Mouse (Mus musculus) liver, embryonic 14.5 days (tissue): ENCODE measurements around the gene Tomm7. TPM values are rescaled to one million over a fixed set of nuclear protein-coding genes. Genes with fewer than 3 reads are reported as not detected.
"Not testable (repeated sequence)": the region's sequence is repeated elsewhere in the genome, so short reads cannot be mapped to it uniquely, and the experiment has no call there.

ENCODE experiments used
- ATAC-seq: fragments of 200-750 bp; cut with Nextera tagmentation; 2 replicates; pipeline ENCODE4 v1.8.0; 2017; ENCODE audit warnings: moderate number of reproducible peaks, mild to moderate bottlenecking, moderate library complexity; ENCODE audit not compliant: insufficient read depth
- DNase-seq, 3 experiments: peaks; one replicate each; pipeline ENCODE4 v3.0.0-alpha.2; 2012 to 2013; ENCODE audit warnings: low read depth in 3 of 3, low spot score in 3 of 3
- H3K27ac ChIP-seq: fragments of 300-500 bp; sonication (generic); 2 replicates; pipeline ENCODE4 v1.5.1; 2014; ENCODE audit warnings: moderate library complexity, mild to moderate bottlenecking, control low read depth, inconsistent platforms
- H3K27me3 ChIP-seq: fragments of 300-500 bp; sonication (generic); 2 replicates; pipeline ENCODE4 v1.6.1; 2014; ENCODE audit warnings: mild to moderate bottlenecking, low read length, moderate library complexity; ENCODE audit not compliant: control insufficient read depth, insufficient read depth
- H3K36me3 ChIP-seq: fragments of 300-500 bp; sonication (generic); replicated peaks from 2 replicates; pipeline ENCODE4 v1.6.1; 2014; ENCODE audit warnings: low read depth; ENCODE audit not compliant: control insufficient read depth, insufficient read depth
- H3K4me1 ChIP-seq, 2 experiments: fragments of 200-500 bp in 1 of 2; fragments of 300-500 bp in 1 of 2; sonication (generic) in 1 of 2; replicated peaks; 2 replicates each; pipeline ENCODE4 v1.6.1; 2012 to 2014; ENCODE audit warnings: antibody characterized with exemption in 1 of 2, inconsistent platforms in 1 of 2, low read length in 1 of 2; ENCODE audit not compliant: control insufficient read depth in 2 of 2, insufficient read depth in 2 of 2
- H3K4me2 ChIP-seq: fragments of 300-500 bp; sonication (generic); 2 replicates; pipeline ENCODE4 v1.6.1; 2014; ENCODE audit warnings: low read depth, mild to moderate bottlenecking, control low read depth, moderate library complexity
- H3K4me3 ChIP-seq, 2 experiments: fragments of 200-500 bp in 1 of 2; fragments of 300-500 bp in 1 of 2; sonication (generic) in 1 of 2; 2 replicates each; pipeline ENCODE4 v1.5.1; 2012 to 2014; ENCODE audit warnings: low read depth in 2 of 2, low read length in 2 of 2, mild to moderate bottlenecking in 2 of 2, control low read depth in 1 of 2, inconsistent platforms in 1 of 2, moderate library complexity in 1 of 2; ENCODE audit not compliant: insufficient read depth in 1 of 2
- H3K9ac ChIP-seq: fragments of 300-500 bp; sonication (generic); replicated peaks from 2 replicates; pipeline ENCODE4 v1.6.1; 2014; ENCODE audit warnings: mild to moderate bottlenecking, control low read depth, moderate library complexity
- H3K9me3 ChIP-seq: fragments of 300-500 bp; sonication (generic); 2 replicates; pipeline ENCODE4 v1.6.1; 2016; ENCODE audit warnings: low read length, mixed read lengths; ENCODE audit not compliant: control insufficient read depth
- CTCF ChIP-seq: IDR thresholded peaks from 2 replicates; pipeline ENCODE4 v1.5.1; 2016; ENCODE audit warnings: antibody characterized with exemption, low read depth, control low read depth
- EP300 ChIP-seq: IDR thresholded peaks from 2 replicates; pipeline ENCODE4 v1.6.1; 2016; ENCODE audit warnings: antibody characterized with exemption, low read depth
- WGBS: fragments of 180-500 bp; shearing (Covaris S2); extraction: QIAGEN DNeasy Blood & Tissue Kit; methylation state at CpG from one replicate; pipeline ENCODE4 v1.1.7; 2014; ENCODE audit not compliant: insufficient replicate concordance; 5-methylcytosine and 5-hydroxymethylcytosine counted together
- polyA plus RNA-seq, 2 experiments: library from polyadenylated mRNA; depleted of rRNA in 1 of 2; stranded (reverse) in 1 of 2; unstranded in 1 of 2; fragments of >200 nt; fragmentation: Nextera tagmentation in 1 of 2; extraction: Ambion mirVana in 1 of 2; gene quantifications; 2 replicates each; pipeline versions ENCODE4 v1.2.1 to v1.2.3; 2012 to 2014

The Tomm7 gene
- polyA plus RNA-seq, 2 experiments = 58.7 to 82.8 TPM

GRCm38 (mm10) chr5:23844531-23844841 lies 525 bp upstream of the Tomm7 start:
- DNase-seq = no peak

GRCm38 (mm10) chr5:23838158-23838557 lies 5.8 kb downstream of the Tomm7 start:
- no peak for ATAC-seq

More at GRCm38 (mm10) chr5:23844531-23844841, 525 bp upstream of the Tomm7 start:
- Histone ChIP-seq H3K4me1 (peaks cover 8 to 13% of the 10 kb centered on the region in 2 experiments), H3K36me3 (peaks cover 2% of the 10 kb centered on the region; the same call in 1 of the 2 replicates), H3K27me3 (no peaks in the 10 kb centered on the region), H3K9ac (peak overlapping the region; percentile 86), H3K4me3 (peak overlapping the region; percentile 80), H3K27ac (peak overlapping the region; percentile 70), H3K4me2 (peak overlapping the region; percentile 70), H3K9me3 (no peaks in the 10 kb centered on the region)
- TF ChIP-seq EP300 (no peak), CTCF (no peak)
- ATAC-seq = peak; percentile 11; the same call in 1 of the 2 replicates
- 20% methylated on average over 7 of the region's 7 CpGs for WGBS

GRCm38 (mm10) chr5:23835691-23836090 lies 8.3 kb downstream of the Tomm7 start:
- not testable (repeated sequence) for H3K36me3 ChIP-seq, H3K4me2 ChIP-seq, H3K4me1 ChIP-seq, DNase-seq, H3K9ac ChIP-seq, H3K4me3 ChIP-seq, ATAC-seq, H3K9me3 ChIP-seq, H3K27ac ChIP-seq
- peaks cover 19% of the 10 kb centered on the region for H3K27me3 ChIP-seq
- WGBS = 61% methylated on average over 1 of the region's 1 CpGs

More at GRCm38 (mm10) chr5:23838158-23838557, 5.8 kb downstream of the Tomm7 start:
- H3K27ac ChIP-seq = no peak overlapping the region
- H3K9me3 ChIP-seq = no peaks in the 10 kb centered on the region
- peaks cover 3 to 8% of the 10 kb centered on the region in 2 experiments for H3K4me1 ChIP-seq
- no peak for DNase-seq
- TF ChIP-seq CTCF (no peak), EP300 (no peak)
- peaks cover 2% of the 10 kb centered on the region; the same call in 1 of the 2 replicates for H3K27me3 ChIP-seq
- no peak overlapping the region for H3K9ac ChIP-seq
- 81% methylated on average over 7 of the region's 7 CpGs for WGBS
- H3K4me3 ChIP-seq = no peak overlapping the region
- no peak overlapping the region for H3K4me2 ChIP-seq
- peaks cover 5% of the 10 kb centered on the region for H3K36me3 ChIP-seq

GRCm38 (mm10) chr5:23830897-23831752 lies 12.8 kb downstream of the Tomm7 start:
- 37% methylated on average over 58 of the region's 58 CpGs for WGBS
- Histone ChIP-seq H3K27me3 (peaks cover 23% of the 10 kb centered on the region), H3K4me1 (no peaks in the 10 kb centered on the region)

GRCm38 (mm10) chr5:23826321-23827004 lies 17.5 kb downstream of the Tomm7 start:
- no peak for TF ChIP-seq EP300
- peak; percentile 84 for TF ChIP-seq CTCF
- Histone ChIP-seq H3K36me3 (no peaks in the 10 kb centered on the region), H3K4me3 (no peak overlapping the region), H3K27me3 (peaks cover 11% of the 10 kb centered on the region), H3K9me3 (no peaks in the 10 kb centered on the region), H3K4me1 (no peaks in the 10 kb centered on the region), H3K27ac (no peak overlapping the region), H3K9ac (no peak overlapping the region), H3K4me2 (no peak overlapping the region)
- ATAC-seq (no peak), DNase-seq (peak; percentile 50 to 59 (median 53))
- WGBS = 25% methylated on average over 11 of the region's 11 CpGs

More at GRCm38 (mm10) chr5:23830897-23831752, 12.8 kb downstream of the Tomm7 start:
- H3K36me3 ChIP-seq = no peaks in the 10 kb centered on the region
- H3K9me3 ChIP-seq = no peaks in the 10 kb centered on the region
- H3K4me3 ChIP-seq = no peak overlapping the region
- H3K4me2 ChIP-seq = no peak overlapping the region
- DNase-seq = no peak
- no peak overlapping the region for H3K27ac ChIP-seq
- ATAC-seq = no peak
- no peak overlapping the region for H3K9ac ChIP-seq
- no peak for TF ChIP-seq CTCF
- TF ChIP-seq EP300 = no peak
